Mouse (Mus musculus): ENCODE measurements around the gene Prdm16.

DNA sequence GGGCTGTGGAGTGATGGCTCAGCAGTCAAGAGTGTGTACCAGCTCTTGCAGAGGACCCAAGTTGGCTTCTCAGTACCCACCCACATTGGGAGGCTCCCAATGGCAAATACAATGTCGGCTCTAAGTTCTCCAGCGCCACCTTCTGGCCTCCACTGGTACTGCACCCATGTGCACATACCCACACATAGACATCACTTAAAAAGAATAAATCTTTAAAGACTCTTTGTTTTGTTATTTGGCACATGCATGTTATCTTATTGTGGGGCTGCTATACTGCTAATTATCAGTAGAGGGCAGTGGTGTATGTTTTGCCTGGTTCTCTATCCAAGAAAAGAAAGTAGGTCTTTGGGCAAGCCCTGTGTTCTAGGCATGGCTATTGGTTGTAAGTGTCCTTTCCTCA lies 217.7 kb downstream of the Prdm16 start:
- TF ChIP-seq ZNF384 (IDR thresholded peaks at IDR 0.05; ENCODE audit: low read depth, low read length): no peak
- TF ChIP-seq MAFK (IDR thresholded peaks at IDR 0.05; ENCODE audit: insufficient read depth, low read depth, low read length): no peak
- no peak for TF ChIP-seq ZC3H11A (IDR thresholded peaks at IDR 0.05; ENCODE audit: borderline replicate concordance, low read depth, low read length)
